Mouse (Mus musculus): ENCODE data around the gene Vmn2r1. TPM values are rescaled to one million over a fixed set of nuclear protein-coding genes. Genes with fewer than 3 reads are reported as not detected.

The Vmn2r1 gene
- polyA plus RNA-seq (2015; fragmentation: Nextera tagmentation; extraction: Ambion mirVana) = not detected in 2 replicates

DNA sequence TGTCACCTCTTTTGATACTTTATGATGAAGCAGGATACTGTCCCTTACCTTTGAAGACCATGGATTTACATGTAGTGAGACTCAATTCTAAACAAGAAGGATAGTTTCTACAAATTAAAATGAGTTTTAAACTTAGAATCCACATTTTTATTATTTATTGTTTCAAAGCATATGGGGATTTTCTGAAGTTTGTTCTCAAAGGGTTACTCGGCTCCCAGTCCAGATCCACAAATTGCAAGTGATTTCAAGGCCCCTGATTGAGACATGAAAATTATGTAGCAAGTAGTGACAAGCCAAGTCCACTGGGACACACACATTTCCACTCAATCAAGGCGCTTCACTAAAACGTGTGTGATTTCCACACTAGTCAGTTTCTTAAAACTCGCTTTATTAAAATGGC lies at the start of gene Vmn2r1:
TSS of gene Vmn2r1 (plus strand) at position 301 of the 400 bp plus-strand sequence.

DNA sequence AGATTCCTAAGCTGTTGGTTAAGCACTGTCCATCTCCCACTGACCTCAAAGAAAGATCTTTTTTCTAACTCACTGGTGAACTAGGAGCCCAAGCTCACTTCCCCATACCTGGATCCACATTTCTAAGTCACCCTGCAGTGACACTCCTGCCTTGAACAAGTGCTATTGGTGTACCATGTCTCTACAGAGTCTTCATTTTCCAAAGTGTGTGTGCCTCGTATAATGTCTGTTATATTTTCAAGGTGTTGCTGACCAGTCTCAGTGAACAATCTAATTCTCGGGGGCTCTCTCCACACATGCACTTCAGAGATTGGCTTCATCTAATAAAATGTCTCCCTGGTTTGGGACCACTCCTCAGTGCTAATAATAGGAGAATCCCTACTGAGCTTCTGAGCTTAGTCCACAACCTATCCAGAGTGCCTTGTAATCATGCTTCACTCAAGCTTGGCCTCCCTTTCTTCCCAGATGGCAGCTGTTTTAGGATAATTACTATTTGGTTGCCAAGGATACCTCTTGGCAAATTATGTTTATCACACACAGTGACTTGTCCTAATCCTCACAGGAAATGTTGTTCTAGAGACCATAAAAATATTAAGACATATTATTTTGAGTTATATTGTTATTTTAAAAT lies 60.6 kb downstream of the Vmn2r1 start, which contains the start of gene Vmn2r2:
TSS of gene Vmn2r2 (minus strand) at position 51 of the 631 bp plus-strand sequence.

Other genes with a start within 250 kb of the Vmn2r1 start
- gene Plch1, start 182.1 kb upstream of the Vmn2r1 start, polyA plus RNA-seq (2015; fragmentation: Nextera tagmentation; extraction: Ambion mirVana) = 0.02 TPM in 1 of 2 replicates, not detected in the other
- 3.3 and 3.6 TPM in 2 replicates for gene E130311K13Rik, start 152.1 kb upstream of the Vmn2r1 start, polyA plus RNA-seq (2015; fragmentation: Nextera tagmentation; extraction: Ambion mirVana)
- gene Slc33a1, start 116.8 kb upstream of the Vmn2r1 start, polyA plus RNA-seq (2015; fragmentation: Nextera tagmentation; extraction: Ambion mirVana) = 8.1 and 8.7 TPM in 2 replicates
- 22.5 and 24.8 TPM in 2 replicates for gene Gmps, start 105.4 kb upstream of the Vmn2r1 start, polyA plus RNA-seq (2015; fragmentation: Nextera tagmentation; extraction: Ambion mirVana)
- gene Vmn2r2, start 60.4 kb downstream of the Vmn2r1 start, polyA plus RNA-seq (2015; fragmentation: Nextera tagmentation; extraction: Ambion mirVana) = not detected in 2 replicates
- not detected in 2 replicates for gene Vmn2r3, start 208.2 kb downstream of the Vmn2r1 start, polyA plus RNA-seq (2015; fragmentation: Nextera tagmentation; extraction: Ambion mirVana)